Mouse (Mus musculus) adrenal gland, postnatal 4 days (tissue): ENCODE results near the gene Itgam. TPM values are rescaled to one million over a fixed set of nuclear protein-coding genes. Genes with fewer than 3 reads are reported as not detected.
"Not testable (repeated sequence)": the region's sequence is repeated elsewhere in the genome, so short reads cannot be mapped to it uniquely, and the experiment has no call there.

Experiments
- DNase-seq, 2 experiments: peaks; one replicate each; pipeline ENCODE4 v3.0.0; 2021 to 2022; ENCODE audit warnings: low spot score in 2 of 2, mixed read lengths in 2 of 2
- total RNA-seq, 2 experiments: library from RNA; stranded (reverse); gene quantifications; 2 replicates each; pipeline ENCODE4 v1.2.3; 2021

Gene Itgam
- total RNA-seq, 2 experiments from 2014 or later: 3.3 to 5.6 TPM

DNA sequence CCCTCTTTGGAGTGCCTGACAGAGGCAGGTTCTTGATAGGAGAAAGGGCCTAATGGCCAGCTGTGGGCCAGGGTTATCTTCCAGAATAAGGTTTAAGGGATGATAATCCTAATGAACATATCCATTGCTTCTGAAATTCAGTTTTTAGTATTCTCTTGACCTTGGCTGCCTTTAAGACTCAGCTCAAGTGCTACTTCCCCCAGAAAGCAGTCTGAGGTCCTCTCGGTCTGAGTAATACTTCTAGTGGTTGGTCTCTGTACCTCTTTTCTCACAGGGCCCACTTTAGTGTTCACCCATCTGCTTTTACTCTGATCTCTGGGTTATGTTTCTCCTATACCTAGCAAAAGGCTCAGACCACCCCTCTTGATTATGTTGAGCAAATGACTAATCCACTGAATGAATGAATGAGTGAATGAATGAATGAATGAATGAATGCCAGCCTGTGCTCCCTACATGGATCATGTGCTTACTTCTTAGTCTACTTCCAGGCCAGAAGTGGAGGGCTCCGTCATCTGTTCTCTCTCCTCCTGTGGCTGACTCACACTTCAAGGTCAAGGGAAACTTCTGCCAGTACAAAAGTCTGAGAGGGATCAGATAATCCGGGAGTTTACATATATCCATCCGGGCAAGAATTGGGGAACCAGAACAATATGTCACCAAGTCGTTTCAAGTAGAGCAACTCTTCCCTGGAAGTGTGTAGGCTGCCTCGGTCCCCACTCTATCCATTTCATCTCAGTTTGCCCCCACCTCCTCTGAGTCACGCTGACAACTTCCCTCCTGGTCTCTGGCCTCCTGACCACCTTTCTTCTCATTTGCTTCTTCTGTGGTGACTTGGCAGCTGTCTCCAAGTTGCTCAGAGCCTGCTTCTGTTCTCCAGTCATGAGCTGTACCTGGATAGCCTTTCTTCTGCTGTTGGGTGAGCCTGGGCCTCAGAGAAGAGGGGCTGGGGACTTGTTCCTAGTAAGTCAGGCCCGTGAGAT is 66.6 kb downstream of the Itgam start, which contains the start of gene Itgax:
TSS of gene Itgax (plus strand) at position 807 of the 980 bp plus-strand sequence.
- no peak for DNase-seq

DNA sequence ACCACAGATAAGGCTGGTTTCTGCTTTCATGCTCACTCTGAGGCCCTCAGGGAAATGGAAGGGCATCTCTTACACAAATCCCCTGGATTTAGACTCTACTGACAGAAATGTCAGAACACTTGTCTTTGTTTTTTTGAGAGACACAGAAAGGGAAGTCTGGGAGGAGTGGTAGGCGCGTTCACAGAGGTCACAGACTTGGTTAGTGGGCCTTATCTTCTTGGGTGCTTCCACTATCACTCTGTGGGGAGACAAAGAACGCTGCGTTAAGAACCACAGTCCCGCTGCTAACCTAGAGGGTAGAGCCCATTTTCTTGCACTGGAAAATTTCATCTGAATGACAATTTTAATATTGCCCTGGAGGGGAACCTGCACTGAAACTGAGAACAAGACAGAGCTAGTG is 69.7 kb downstream of the Itgam start:
- no peak for DNase-seq

DNA sequence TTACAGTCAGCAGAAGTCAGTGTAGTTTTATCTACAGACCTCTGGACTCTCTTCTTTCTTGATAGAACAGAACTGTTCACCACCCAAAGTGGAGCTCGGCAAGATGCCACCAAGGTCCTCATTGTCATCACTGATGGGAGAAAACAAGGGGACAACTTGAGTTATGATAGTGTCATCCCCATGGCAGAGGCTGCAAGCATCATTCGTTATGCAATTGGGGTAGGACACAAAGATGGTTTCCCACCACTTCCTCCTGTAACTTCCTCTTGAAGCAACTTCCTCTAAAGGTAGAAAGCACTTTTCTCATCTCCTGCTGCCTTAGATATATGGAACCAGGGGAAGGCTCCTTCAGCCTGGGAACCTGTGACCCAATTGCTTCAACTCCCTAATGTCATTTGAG is 71.2 kb downstream of the Itgam start:
- DNase-seq: no peak

DNA sequence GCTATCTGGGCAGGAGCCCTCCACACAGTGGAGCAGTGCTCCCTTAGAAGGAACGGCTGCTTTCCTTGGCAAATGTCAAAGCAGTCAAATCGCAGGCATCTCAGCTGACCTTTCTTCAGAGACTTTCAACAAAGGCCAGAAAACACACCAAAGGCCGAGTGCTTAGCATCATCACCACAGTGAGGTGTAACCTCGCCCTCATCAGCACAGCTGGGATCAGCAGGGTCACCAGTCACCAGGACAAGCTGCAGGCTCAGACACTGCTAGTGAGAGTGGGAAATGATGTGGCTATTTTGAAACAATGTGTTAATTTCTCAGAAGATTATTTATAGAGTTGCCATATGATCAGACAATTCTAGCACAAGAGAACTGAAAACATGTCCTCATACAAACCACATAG is 74.5 kb downstream of the Itgam start:
- no peak for DNase-seq

DNA sequence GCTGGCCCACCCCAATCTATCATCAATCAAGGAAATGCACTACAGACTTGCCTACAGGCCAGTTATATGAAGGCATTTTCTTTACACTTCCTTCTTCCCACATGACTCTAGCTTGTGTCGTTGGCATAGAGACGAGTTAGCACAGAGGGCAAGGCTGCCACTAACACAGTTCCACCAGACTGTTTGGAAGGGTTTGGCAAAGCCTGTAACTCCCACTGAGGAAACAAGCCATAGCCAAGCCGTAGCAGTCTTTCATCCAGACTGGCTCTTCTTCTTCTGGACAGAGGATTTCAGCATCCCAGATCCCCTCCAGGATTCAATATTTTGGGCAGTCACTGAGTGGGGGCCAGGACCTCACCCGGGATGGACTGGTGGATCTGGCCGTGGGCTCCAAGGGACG is 77.2 kb downstream of the Itgam start:
- no peak for DNase-seq

DNA sequence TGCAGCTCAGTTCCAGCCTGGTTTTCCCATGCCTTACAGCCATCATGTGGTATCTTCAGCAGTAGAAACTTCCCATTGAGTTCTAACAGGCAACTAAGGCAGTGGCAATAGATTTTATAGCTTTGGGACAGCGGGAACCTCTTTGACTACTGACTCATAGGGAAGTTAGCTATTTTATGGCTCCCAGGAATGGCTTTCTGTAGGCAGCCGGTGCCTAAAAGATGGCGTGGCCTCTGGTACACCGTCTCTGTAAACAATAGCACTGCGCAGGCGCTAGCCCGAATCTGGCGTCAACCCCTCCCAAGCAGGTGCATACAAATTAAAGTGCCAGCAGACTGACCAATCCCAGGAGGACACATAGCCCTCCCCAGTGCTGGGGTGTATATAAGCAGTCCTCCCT is 88.5 kb downstream of the Itgam start:
- no peak for DNase-seq

DNA sequence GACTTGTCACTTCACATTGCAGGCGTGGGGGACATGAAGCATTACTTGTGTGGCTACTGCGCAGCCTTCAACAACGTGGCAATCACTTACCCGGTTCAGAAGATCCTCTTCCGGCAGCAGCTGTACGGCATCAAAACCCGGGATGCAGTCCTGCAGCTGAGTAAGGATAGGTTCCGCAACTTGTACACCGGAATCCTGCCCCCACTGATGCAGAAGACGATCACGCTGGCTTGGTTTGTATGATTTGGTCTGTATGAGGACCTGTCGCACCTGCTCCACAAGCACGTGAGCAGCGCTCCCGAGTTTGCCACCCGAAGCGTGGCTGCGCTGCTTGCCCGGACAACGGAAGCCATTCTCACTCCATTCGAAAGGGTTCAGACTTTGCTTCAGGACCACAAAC is 91.6 kb downstream of the Itgam start, which contains the start of gene Itgad:
TSS of gene Itgad (plus strand) at position 301 of the 400 bp plus-strand sequence.
- no peak for DNase-seq

DNA sequence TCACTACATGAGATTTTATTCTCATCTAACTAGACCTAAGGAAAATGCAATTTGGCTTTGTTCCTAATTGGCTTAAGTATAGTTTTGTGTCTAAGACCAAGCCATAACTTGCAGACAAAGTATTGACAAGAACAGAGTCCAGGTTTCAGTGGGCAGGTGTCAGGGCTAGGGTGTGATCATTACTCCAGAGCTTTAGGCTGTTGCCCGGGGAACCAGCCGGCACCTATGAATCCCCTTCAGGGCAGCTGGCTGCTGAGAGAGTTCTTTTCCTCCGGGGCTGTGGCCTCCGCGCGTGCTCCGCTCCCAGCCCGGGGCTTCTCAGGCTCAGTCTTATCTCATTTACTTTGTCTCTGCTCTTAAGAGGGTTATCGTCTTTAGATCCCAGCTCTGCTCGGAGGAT is 92.5 kb downstream of the Itgam start:
- DNase-seq: no peak

DNA sequence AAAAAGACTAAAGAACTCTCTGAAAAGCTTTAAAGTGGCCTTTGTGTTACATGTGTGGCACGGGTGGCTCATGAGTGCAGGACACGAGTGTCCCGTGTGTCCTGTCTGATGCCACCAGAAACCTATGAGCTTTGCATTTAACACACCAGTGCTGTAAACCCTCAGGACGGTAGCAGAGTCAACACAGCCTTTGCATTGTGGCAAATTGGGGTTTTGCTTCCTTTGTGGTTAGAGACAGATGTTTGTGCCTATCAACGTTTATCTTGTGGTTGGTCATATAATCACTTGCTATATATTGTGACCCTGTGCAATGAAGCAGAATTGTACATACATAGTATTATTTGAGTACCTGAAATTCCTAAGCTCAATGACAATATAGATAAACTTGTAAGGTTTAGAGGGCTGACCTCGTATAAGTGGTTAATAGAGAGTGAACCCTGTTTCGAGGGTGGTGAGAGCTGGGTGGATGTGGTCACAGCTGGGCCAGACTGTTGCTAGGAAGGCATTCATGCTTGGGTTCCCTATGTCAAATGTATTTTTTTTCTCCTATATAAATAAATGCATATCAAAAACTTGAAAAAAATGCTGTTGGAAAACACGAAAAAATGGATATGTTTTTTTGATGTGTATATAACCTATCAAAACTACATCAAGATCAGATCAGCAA is 96.4 kb downstream of the Itgam start:
- DNase-seq: not testable (repeated sequence)

DNA sequence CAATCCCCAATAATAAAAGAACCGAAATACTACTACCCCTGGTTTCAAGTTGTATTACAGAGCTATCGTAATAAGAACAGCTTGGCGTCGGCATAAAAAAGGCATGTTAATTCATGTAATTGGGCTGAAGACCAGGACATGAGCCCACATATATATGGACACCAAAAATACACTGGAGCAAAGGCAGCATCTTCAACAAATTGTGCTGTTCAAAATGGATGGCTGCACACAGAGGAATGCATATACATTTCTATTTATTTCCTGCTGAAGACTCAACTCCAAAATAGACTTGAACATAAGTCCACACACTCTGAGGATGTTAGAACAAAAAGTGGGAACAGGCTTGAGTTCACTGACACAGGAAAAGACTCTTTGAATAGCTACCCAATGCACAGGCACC is 101.6 kb downstream of the Itgam start:
- DNase-seq: no peak

DNA sequence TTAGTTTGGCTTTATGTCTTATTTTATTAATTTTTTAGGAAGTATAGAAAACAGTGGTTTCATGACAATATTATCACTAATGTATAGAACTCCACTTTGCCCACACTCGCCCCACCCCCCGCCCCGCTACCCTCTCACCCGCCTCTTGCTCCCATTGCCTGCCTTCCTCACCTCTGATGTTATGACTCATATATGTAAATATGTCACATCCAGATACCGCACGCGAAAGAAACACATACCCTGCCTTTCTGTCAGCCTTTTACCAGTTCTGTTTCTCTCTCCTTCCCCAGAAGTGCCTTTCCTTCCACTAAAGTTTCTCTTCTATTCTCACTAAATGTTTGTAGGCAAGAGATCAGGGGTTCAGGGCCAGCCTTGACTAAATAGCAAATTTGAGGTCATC is 104.0 kb downstream of the Itgam start:
- no peak for DNase-seq

Other genes with a start within 250 kb of the Itgam start
- 100 to 1,000 TPM; 101 to 106 TPM for gene Stx4a, start 238.3 kb upstream of the Itgam start, total RNA-seq
- gene Stx1b, start 238.1 kb upstream of the Itgam start, total RNA-seq: 10 to 100 TPM; 11.8 to 12.2 TPM
- 10 to 100 TPM; 50.2 to 55.8 TPM for gene Zfp646, start 186.4 kb upstream of the Itgam start, total RNA-seq
- gene Zfp668, start 185.8 kb upstream of the Itgam start, total RNA-seq: 10 to 100 TPM; 13.4 to 13.7 TPM
- gene Prss53, start 171.7 kb upstream of the Itgam start, total RNA-seq: 1 to 10 TPM in 1 of 2 experiments, under 1 TPM in 1; 0.87 to 2.9 TPM
- not detected for gene Gm21974, start 167.2 kb upstream of the Itgam start, total RNA-seq
- gene Vkorc1, start 167.0 kb upstream of the Itgam start, total RNA-seq: 10 to 100 TPM; 71.8 to 93.6 TPM
- gene Bckdk, start 158.6 kb upstream of the Itgam start, total RNA-seq: 100 to 1,000 TPM; 105 to 112 TPM
- 10 to 100 TPM; 27.5 to 30.8 TPM for gene Kat8, start 150.1 kb upstream of the Itgam start, total RNA-seq
- gene Prss8, start 132.5 kb upstream of the Itgam start, total RNA-seq: 10 to 100 TPM in 1 of 2 experiments, 1 to 10 TPM in 1; 1.2 to 13.9 TPM
- gene Prss36, start 115.9 kb upstream of the Itgam start, total RNA-seq: 1 to 10 TPM; 6.4 to 8.1 TPM
- gene Fus, start 95.2 kb upstream of the Itgam start, total RNA-seq: 100 to 1,000 TPM; 555 to 559 TPM
- gene Pycard, start 68.8 kb upstream of the Itgam start, total RNA-seq: 10 to 100 TPM; 14.7 to 15.3 TPM
- 1 to 10 TPM; 3.4 to 8.6 TPM for gene Trim72, start 58.7 kb upstream of the Itgam start, total RNA-seq
- not detected for gene Gm49368, start within 50 bp of the Itgam start, total RNA-seq
- gene Itgax, start 66.9 kb downstream of the Itgam start, total RNA-seq: under 1 TPM; 0.45 to 0.59 TPM
- under 1 TPM; 0.20 to 0.23 TPM for gene Itgad, start 91.7 kb downstream of the Itgam start, total RNA-seq
- 10 to 100 TPM; 15.8 to 26.8 TPM for gene Cox6a2, start 143.7 kb downstream of the Itgam start, total RNA-seq
- gene Armc5, start 174.7 kb downstream of the Itgam start, total RNA-seq: 10 to 100 TPM; 23.7 to 25.2 TPM
- 1 to 10 TPM; 8.4 TPM for gene 9130023H24Rik, start 175.4 kb downstream of the Itgam start, total RNA-seq
- 10 to 100 TPM; 32.0 to 35.0 TPM for gene Tgfb1i1, start 184.2 kb downstream of the Itgam start, total RNA-seq
- gene Slc5a2, start 203.0 kb downstream of the Itgam start, total RNA-seq: 10 to 100 TPM in 1 of 2 experiments, under 1 TPM in 1; 0.73 to 22.0 TPM
- 10 to 100 TPM; 39.3 to 39.4 TPM for gene BC017158, start 235.5 kb downstream of the Itgam start, total RNA-seq